ENCODE assay signal across 12 mouse cellular contexts in genomic region chr5:151054743-151055114, GRCm38 (mm10).
DNase-seq lines count a peak whose midpoint lies in the region; ATAC-seq and TF ChIP-seq lines count a peak whose summit lies in the region.
"Had no signal": no experiment of that assay in that cellular context is flagged by ENCODE, and none has a peak within 500 bp of the region (broad histone marks: within the 10 kb centered on the region; RNA-seq: fewer than 3 reads in every experiment).

No protein-coding gene starts in this region.

- no peaks in the 10 kb centered on the region for H3K79me2 ChIP-seq in heart, adult 2 months (replicated peaks; ENCODE audit: control insufficient read depth, insufficient read depth, low read length)

- DNase-seq in heart, adult 2 months = no peak
- DNase-seq in heart, postnatal 4 days = no peak
- DNase-seq in kidney, postnatal 0 days (ENCODE audit: low spot score) = peak; percentile 45
- no peak for DNase-seq in kidney, adult 9 months
- DNase-seq in spleen, postnatal 14 days (ENCODE audit: low spot score in 2 of 2) = no peak
- DNase-seq in right cerebral cortex, postnatal 10 days (ENCODE audit: low spot score in 2 of 2) = no peak
- DNase-seq: adrenal gland, postnatal 36 days; cerebellum, postnatal 10 days had no signal

- no peak overlapping the region for H3K4me2 ChIP-seq in kidney, postnatal 0 days (ENCODE audit: low read length)
- H3K4me2 ChIP-seq in embryonic facial prominence, embryonic 13.5 days = no peak overlapping the region
- H3K4me2 ChIP-seq in neural tube, embryonic 13.5 days = no peak overlapping the region
- H3K4me2 ChIP-seq: neural tube, embryonic 12.5 days had no signal

- no peaks in the 10 kb centered on the region for H3K27me3 ChIP-seq in heart, adult 2 months (ENCODE audit: control insufficient read depth, insufficient read depth, low read length)
- H3K27me3 ChIP-seq in kidney, postnatal 0 days (ENCODE audit: insufficient read depth, low read length) = no peaks in the 10 kb centered on the region
- H3K27me3 ChIP-seq in embryonic facial prominence, embryonic 13.5 days = no peaks in the 10 kb centered on the region
- H3K27me3 ChIP-seq in neural tube, embryonic 13.5 days = no peaks in the 10 kb centered on the region
- H3K27me3 ChIP-seq: megakaryocyte, embryonic 14.5 days; neural tube, embryonic 12.5 days had no signal

- no peaks in the 10 kb centered on the region for H3K9me3 ChIP-seq in kidney, postnatal 0 days (replicated peaks; ENCODE audit: low read length)
- no peaks in the 10 kb centered on the region; the same call in 1 of the 2 replicates for H3K9me3 ChIP-seq in embryonic facial prominence, embryonic 13.5 days
- 0 out of 2 replicates have a peak, but pooled peaks cover 5% of the 10 kb centered on the region for H3K9me3 ChIP-seq in neural tube, embryonic 13.5 days

- H3K4me1 ChIP-seq in heart, adult 2 months (ENCODE audit: control insufficient read depth, insufficient read depth, low read length) = peaks cover 11% of the 10 kb centered on the region
- peaks cover 22% of the 10 kb centered on the region; the same call in 1 of the 2 replicates for H3K4me1 ChIP-seq in kidney, postnatal 0 days (replicated peaks; ENCODE audit: insufficient read depth, low read length)
- H3K4me1 ChIP-seq in embryonic facial prominence, embryonic 13.5 days = peaks cover 36% of the 10 kb centered on the region
- peaks cover 33% of the 10 kb centered on the region for H3K4me1 ChIP-seq in neural tube, embryonic 13.5 days (replicated peaks)
- H3K4me1 ChIP-seq: megakaryocyte, embryonic 14.5 days had no signal

- H3K27ac ChIP-seq in heart, adult 2 months = peak overlapping the region; percentile 18; the same call in 1 of the 2 replicates
- H3K27ac ChIP-seq in kidney, postnatal 0 days = peak overlapping the region; percentile 60
- H3K27ac ChIP-seq in embryonic facial prominence, embryonic 13.5 days = peak overlapping the region; percentile 7; the same call in 1 of the 2 replicates
- peak overlapping the region; percentile 85; the same call in 1 of the 2 replicates for H3K27ac ChIP-seq in neural tube, embryonic 13.5 days (replicated peaks)
- H3K27ac ChIP-seq: neural tube, embryonic 12.5 days had no signal

- no peak for TF ChIP-seq CTCF in heart, adult 2 months (IDR thresholded peaks at IDR 0.05)
- TF ChIP-seq CTCF in kidney, postnatal 0 days (IDR thresholded peaks at IDR 0.05; ENCODE audit: low read depth) = no peak

- 64% methylated on average over 4 of the region's 4 CpGs for WGBS in heart, adult 2 months
- WGBS in kidney, postnatal 0 days = 35% methylated on average over 4 of the region's 4 CpGs
- WGBS in embryonic facial prominence, embryonic 13.5 days = 28% methylated on average over 4 of the region's 4 CpGs
- 56% methylated on average over 4 of the region's 4 CpGs for WGBS in neural tube, embryonic 13.5 days

- no peak for TF ChIP-seq EP300 in heart, adult 2 months (IDR thresholded peaks at IDR 0.05; ENCODE audit: insufficient read depth, low read depth, low read length)

- intact Hi-C loops in heart, adult 2 months (cut with DNase I) = loop anchor here (5.0 kb wide), 1 partner anchor 313 kb away; no protein-coding TSS in a partner anchor

- H3K9ac ChIP-seq in heart, adult 2 months (ENCODE audit: low read depth, low read length) = no peak overlapping the region
- H3K9ac ChIP-seq in kidney, postnatal 0 days (ENCODE audit: low read depth, low read length) = no peak overlapping the region
- H3K9ac ChIP-seq in embryonic facial prominence, embryonic 13.5 days = no peak overlapping the region
- H3K9ac ChIP-seq in neural tube, embryonic 13.5 days = no peak overlapping the region
- H3K9ac ChIP-seq: neural tube, embryonic 12.5 days had no signal

- 0 out of 2 replicates have a peak, but pooled peaks have one; percentile 29 for ATAC-seq in kidney, postnatal 0 days (replicated peaks; ENCODE audit: low FRiP score, low read depth)
- ATAC-seq in embryonic facial prominence, embryonic 13.5 days (ENCODE audit: insufficient number of reproducible peaks, insufficient read depth, low FRiP score, low TSS enrichment, low read depth) = no peak
- no peak for ATAC-seq in neural tube, embryonic 13.5 days (ENCODE audit: low read depth)

- TF ChIP-seq POLR2A in heart, adult 2 months (IDR thresholded peaks at IDR 0.05; ENCODE audit: insufficient read depth, low read depth, low read length) = no peak

- peaks cover 24% of the 10 kb centered on the region for H3K36me3 ChIP-seq in heart, adult 2 months (ENCODE audit: control insufficient read depth, insufficient read depth, low read length)
- peaks cover 14% of the 10 kb centered on the region for H3K36me3 ChIP-seq in kidney, postnatal 0 days (ENCODE audit: insufficient read depth, low read length)
- peaks cover 10% of the 10 kb centered on the region for H3K36me3 ChIP-seq in embryonic facial prominence, embryonic 13.5 days
- H3K36me3 ChIP-seq in neural tube, embryonic 13.5 days = peaks cover 7% of the 10 kb centered on the region

- H3K4me3 ChIP-seq in heart, adult 2 months = no peak overlapping the region
- H3K4me3 ChIP-seq in kidney, postnatal 0 days (replicated peaks; ENCODE audit: low read depth, low read length) = no peak overlapping the region
- no peak overlapping the region for H3K4me3 ChIP-seq in embryonic facial prominence, embryonic 13.5 days
- H3K4me3 ChIP-seq in neural tube, embryonic 13.5 days = no peak overlapping the region
- H3K4me3 ChIP-seq: megakaryocyte, embryonic 14.5 days; neural tube, embryonic 12.5 days had no signal

Comparison
In these comparisons a context has a peak if more than half of its experiments do, and no peak if none do; other contexts are left out.
1. H3K27ac ChIP-seq: peak in every context shown above with its lines; median percentile 85 in neural tube, embryonic 13.5 days; 60 in kidney, postnatal 0 days; 18 in heart, adult 2 months; 7 in embryonic facial prominence, embryonic 13.5 days.